Mouse (Mus musculus) adrenal gland, adult 18-20 months (tissue): ENCODE data around the gene Frat2. TPM values are rescaled to one million over a fixed set of nuclear protein-coding genes. Genes with fewer than 3 reads are reported as not detected.

Source experiments
- DNase-seq, 2 experiments: peaks; one replicate each; pipeline ENCODE4 v3.0.0; 2021 to 2022; ENCODE audit warnings: low spot score in 2 of 2
- total RNA-seq, 2 experiments: library from RNA; stranded (reverse); gene quantifications; 1 replicate in 1 of 2; 2 replicates in 1 of 2; pipeline ENCODE4 v1.2.3; 2021

Gene Frat2
- total RNA-seq, 2 experiments from 2014 or later: 1.4 to 3.4 TPM

DNA sequence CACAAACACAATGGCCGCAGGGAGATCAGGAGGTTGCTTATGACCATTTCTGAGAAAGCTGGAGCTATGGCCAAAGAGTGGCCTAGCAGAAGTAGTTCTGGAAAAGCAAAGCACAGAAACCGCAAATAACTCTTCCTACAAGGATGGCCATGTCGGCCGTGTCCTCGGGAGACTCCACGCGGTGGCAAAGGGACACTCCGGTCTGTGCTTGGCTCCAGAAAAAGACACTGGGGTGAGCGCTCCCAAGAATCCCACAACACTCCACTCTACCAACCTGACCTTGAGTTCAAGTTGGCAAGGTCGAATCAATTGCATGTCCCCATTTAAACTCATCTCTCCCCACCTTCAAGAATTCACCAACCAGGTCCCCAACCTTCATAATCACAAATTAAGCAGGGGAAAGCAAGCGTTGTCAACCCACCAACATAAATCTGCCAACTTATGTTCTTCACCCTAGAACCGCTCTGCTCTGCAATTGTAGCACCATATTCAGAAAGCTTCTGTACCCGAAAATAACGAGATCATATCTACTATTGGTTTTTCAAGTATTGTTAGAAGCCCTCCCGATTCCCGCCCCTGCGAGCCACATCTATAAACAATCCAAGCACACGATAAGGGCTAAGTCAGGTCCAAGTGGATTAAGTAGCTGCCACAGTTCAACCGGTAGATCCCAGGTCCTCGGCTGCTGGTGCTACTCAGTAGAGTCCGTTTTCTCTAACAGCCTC is 1.4 kb downstream of the Frat2 start:
- DNase-seq: peak; percentile 25

GRCm38 (mm10) chr19:41844345-41844744 is 3.6 kb downstream of the Frat2 start:
- DNase-seq: no peak

- DNase-seq: no peak
Measured at GRCm38 (mm10) chr19:41842706-41843105, 5.2 kb downstream of the Frat2 start.

DNA sequence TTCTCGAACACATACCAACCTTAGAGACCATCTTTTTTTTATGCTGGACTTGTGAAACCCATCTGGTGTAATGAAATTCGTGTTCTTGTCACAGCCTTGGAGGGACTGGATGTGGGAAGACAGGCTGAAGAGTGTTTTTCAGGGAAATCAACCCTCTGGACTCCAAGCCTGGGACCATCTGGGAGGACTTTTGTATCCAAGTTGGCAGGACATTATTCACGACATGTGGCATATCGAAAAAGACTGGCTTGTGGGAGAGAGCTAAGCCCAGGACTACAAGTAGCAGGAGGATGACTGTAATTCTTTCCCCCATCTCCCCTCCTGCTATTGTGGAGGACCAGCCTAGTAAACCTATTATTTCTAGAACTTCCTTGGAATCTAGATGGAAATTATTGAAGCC is 5.7 kb downstream of the Frat2 start:
- no peak for DNase-seq

GRCm38 (mm10) chr19:41841105-41841750 is 6.7 kb downstream of the Frat2 start:
- DNase-seq: no peak

- no peak for DNase-seq
Measured at GRCm38 (mm10) chr19:41839685-41840084, 8.2 kb downstream of the Frat2 start.

DNA sequence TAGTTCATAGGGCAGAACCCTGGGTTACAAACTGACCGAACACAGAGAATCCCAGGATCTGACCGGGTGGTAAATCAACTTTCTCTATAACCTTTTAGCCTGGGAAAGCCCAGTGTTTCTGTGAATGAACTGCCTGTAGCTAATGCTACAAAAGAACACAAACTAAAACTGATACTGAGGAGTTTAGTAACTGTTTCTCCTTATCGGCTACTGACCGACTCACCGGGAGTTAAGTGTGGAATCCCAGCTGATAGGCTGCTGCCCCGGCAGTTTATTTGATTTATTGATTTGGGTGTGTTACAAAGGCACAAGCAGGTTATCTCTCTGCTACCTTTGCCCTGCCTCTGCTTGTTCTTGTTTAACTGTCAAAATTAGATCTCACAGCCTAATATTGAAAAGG is 9.1 kb downstream of the Frat2 start:
- no peak for DNase-seq

- no peak for DNase-seq
Measured at GRCm38 (mm10) chr19:41837917-41838261, 10.0 kb downstream of the Frat2 start.

DNA sequence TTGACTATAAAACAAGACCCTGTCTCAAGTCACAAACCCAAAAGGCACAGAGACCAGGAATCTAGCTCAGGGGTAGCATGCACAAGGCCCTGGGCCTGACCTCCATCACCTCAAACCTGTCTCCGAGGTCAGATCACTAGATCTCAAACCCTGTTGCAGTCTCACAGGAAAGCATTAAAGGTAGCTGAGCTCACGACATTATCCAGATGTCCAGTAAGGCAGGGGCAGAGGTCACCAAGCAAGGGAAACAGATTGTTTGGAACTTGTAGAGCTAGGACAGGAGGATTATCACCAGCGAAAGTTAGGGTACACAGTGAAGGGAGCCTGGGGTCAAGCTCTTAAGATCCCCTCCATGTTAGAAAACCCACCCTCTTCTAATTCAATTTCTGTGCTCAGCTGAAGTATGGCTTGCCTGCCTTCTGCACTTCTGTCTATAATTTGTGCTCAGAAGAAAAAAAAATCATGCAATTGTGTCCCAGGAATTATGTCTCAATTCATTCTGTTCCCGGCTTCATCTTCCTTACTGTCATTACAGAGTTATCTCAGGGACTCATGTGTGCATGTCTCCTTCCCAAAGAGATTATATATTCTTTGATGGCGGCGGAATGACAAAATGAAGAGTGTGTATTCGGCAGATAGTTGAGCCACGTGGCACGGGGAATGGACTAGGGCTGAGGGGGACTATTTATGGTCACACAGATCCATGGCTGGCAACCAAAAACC is 10.6 kb downstream of the Frat2 start:
- no peak for DNase-seq

DNA sequence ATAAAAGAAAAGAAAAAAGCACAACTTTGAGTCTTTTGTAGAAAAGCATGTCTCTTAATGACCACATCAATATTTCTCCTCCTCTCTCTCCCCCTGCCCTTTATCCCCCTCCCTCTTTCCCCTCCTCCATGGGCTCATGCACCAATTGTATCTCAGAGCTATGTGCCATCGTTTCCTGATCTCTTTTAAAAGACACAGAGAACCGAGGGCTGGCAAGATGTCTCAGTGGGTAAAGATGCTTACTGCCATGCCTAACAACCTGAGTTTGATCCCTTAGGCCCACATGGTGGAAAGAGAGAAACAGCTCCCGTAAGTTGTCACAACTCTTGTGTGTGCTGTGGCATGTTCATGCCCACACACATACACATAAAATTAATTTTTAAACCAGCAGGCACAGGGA is 11.2 kb downstream of the Frat2 start:
- DNase-seq: no peak

GRCm38 (mm10) chr19:41835816-41836215 is 12.1 kb downstream of the Frat2 start:
- peak in 1 of 2 experiments; percentile 13 for DNase-seq

DNA sequence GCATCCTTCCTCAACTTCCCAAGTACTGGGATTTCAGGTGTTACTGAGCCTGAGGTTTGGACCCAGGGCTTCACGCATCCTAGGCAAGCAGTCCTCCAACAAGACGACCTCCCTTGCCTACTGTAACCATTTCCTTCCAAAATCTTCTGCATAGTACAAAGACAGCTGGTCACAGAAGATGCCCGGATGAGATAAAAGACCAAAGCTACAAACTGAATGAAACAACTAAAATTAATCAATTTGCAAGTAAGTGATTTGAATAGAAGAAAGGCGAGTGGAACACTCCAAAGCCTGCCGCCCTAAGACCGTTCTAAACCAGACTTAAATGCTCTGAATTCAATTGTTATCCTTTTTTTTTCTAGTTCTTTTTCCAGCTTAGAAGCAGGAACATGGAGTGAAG is 12.5 kb downstream of the Frat2 start:
- DNase-seq: no peak

GRCm38 (mm10) chr19:41832501-41833201 is 15.3 kb downstream of the Frat2 start:
- DNase-seq: no peak

DNA sequence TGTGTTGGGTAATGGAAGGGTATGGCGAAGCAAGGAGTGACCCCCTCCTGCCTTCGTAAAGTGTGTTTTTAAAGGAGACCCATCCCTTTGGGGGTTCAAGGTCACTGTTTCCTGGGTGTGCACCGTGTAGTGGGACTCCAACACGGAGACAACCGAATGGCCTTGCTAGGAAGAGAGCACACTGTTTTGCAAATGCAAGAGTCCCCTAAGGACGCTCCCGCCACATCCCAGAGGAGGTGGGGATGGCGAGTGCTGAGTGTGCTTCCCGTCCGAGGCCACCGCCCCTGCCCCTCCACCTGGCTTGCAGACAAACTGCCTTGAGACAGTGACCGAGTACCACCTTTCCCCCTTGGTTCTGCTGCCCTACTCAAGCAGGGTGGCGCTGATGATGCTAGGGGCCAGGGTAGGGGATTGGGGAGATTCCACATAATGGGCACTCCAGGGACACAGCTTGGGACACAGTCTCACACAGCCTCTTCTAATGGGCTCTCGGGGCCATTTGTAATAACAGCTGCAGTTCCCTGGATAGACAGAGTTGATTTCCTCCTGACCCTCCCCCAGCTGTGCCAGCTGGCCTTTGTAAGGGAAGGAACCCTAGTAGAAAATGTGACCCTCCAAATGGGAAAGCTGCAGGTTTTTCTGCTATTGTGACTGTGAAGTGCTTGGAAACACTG is 16.1 kb downstream of the Frat2 start:
- peak in 1 of 2 experiments; percentile 21 for DNase-seq

GRCm38 (mm10) chr19:41831101-41831570 is 16.8 kb downstream of the Frat2 start:
- DNase-seq: peak; percentile 35 to 37

GRCm38 (mm10) chr19:41830106-41831031 is 17.6 kb downstream of the Frat2 start:
- peak; percentile 33 to 53 for DNase-seq

GRCm38 (mm10) chr19:41829381-41830105 is 18.4 kb downstream of the Frat2 start, which contains the start of gene Frat1:
Frat1 (plus strand) TSS chr19:41829970.
- DNase-seq: peak; percentile 84 to 88

DNA sequence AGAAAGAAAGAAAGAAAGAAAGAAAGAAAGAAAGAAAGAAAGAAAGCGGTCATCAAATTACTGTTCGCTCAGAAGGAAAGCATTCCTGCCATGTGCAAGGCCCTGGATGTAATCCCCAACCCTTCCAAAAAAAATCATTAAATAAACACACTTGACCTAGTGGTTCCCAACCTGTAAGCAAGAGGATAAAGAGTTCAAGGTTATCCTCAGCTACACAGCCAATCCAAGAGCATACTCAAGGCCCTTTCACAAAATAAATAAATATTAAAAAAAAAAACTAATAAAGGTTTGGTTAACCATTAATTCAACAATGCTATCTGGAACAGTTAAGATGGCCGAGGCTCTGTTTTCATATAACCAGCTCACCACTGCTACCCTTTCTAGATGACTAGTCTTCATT is 19.0 kb downstream of the Frat2 start:
- no peak for DNase-seq

DNA sequence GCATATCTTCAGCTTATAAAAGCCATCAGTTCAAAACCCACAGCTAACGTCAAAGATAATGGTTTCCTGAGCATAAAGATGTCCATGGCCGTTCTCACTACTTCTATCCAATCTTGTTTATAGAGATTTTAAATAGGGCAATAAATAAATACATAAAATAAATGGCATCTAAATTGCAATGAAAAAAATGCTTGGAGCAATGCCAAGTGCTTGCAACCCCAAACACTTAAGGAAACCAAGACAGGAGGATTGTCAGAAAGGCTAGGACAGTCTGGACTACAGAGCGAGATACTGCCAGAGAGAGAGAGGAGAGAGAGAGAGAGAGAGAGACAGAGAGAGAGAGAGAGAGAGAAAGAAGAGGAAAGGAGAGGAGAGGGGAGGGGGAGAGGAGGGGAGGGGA is 21.4 kb downstream of the Frat2 start:
- no peak for DNase-seq
